Mouse (Mus musculus): ENCODE data around the gene Arl6.

Gene Arl6

GRCm38 (mm10) chr16:59587816-59588215 lies 51.4 kb downstream of the Arl6 start:
- DNase-seq (ENCODE audit: low spot score): no peak

- DNase-seq (ENCODE audit: low spot score): no peak
These were observed 52.3 kb downstream of the Arl6 start for GRCm38 (mm10) chr16:59586911-59587310.

GRCm38 (mm10) chr16:59586276-59586675 lies 52.9 kb downstream of the Arl6 start:
- DNase-seq (ENCODE audit: low spot score): no peak

GRCm38 (mm10) chr16:59585706-59586244 lies 53.4 kb downstream of the Arl6 start:
- no peak for DNase-seq (ENCODE audit: low spot score)

- DNase-seq (ENCODE audit: low spot score): no peak
These were observed 55.7 kb downstream of the Arl6 start for GRCm38 (mm10) chr16:59583515-59583914.

GRCm38 (mm10) chr16:59579237-59579636 lies 60.0 kb downstream of the Arl6 start:
- no peak for DNase-seq (ENCODE audit: low spot score)

GRCm38 (mm10) chr16:59573961-59574360 lies 65.2 kb downstream of the Arl6 start:
- no peak for DNase-seq (ENCODE audit: low spot score)

- DNase-seq (ENCODE audit: low spot score): no peak
These were observed 66.5 kb downstream of the Arl6 start for GRCm38 (mm10) chr16:59572685-59573084.

- DNase-seq (ENCODE audit: low spot score): no peak
These were observed 68.4 kb downstream of the Arl6 start for GRCm38 (mm10) chr16:59570807-59571206.

GRCm38 (mm10) chr16:59569837-59570236 lies 69.4 kb downstream of the Arl6 start:
- DNase-seq (ENCODE audit: low spot score): no peak

GRCm38 (mm10) chr16:59567721-59568381 lies 71.3 kb downstream of the Arl6 start:
- no peak for DNase-seq (ENCODE audit: low spot score)

- DNase-seq (ENCODE audit: low spot score): no peak
These were observed 72.8 kb downstream of the Arl6 start for GRCm38 (mm10) chr16:59566437-59566836.

- DNase-seq (ENCODE audit: low spot score): no peak
These were observed 73.6 kb downstream of the Arl6 start for GRCm38 (mm10) chr16:59565631-59566030.

- DNase-seq (ENCODE audit: low spot score): no peak
These were observed 75.2 kb downstream of the Arl6 start for GRCm38 (mm10) chr16:59564025-59564424.
